Comparison of ENCODE assay signal across 8 mouse cellular contexts in the genomic region with DNA sequence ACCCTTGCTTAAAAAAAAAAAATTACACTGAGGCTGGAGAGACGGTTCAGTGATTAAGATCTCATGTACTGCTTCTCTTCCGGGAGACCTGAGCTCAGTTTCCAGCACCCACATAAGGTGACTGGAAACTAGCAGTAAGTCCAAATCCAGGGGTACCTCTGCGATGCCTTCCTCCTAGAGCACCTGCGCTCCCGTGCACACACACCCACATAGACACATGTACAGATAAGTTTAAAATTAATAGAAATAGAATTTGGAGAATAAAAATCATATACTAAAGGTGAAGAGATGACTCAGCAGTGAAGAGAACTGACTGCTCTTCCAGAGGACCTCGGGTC. TPM values are rescaled to one million over a fixed set of nuclear protein-coding genes. Genes with fewer than 3 reads are reported as not detected.
A peak's percentile ranks its signal among the peaks of the same experiment; 100 is the strongest.
DNase-seq lines count a peak whose midpoint lies in the region; ATAC-seq and TF ChIP-seq lines count a peak whose summit lies in the region.

No protein-coding gene starts in this region.

- TF ChIP-seq CTCF in lung, postnatal 0 days (IDR thresholded peaks at IDR 0.05) = no peak

- no peaks in the 10 kb centered on the region for H3K36me3 ChIP-seq in lung, postnatal 0 days (ENCODE audit: insufficient read depth, low read length)
- H3K36me3 ChIP-seq in limb, embryonic 15.5 days = no peaks in the 10 kb centered on the region
- no peaks in the 10 kb centered on the region for H3K36me3 ChIP-seq in stomach, embryonic 15.5 days

- H3K4me2 ChIP-seq in lung, postnatal 0 days (replicated peaks; ENCODE audit: low read depth, low read length) = peak overlapping the region; percentile 76
- H3K4me2 ChIP-seq in limb, embryonic 15.5 days = peak overlapping the region; percentile 49
- H3K4me2 ChIP-seq in stomach, embryonic 15.5 days = peak overlapping the region; percentile 62

- H3K9ac ChIP-seq in lung, postnatal 0 days (replicated peaks; ENCODE audit: low read depth) = no peak overlapping the region
- H3K9ac ChIP-seq in limb, embryonic 15.5 days = no peak overlapping the region
- peak overlapping the region; percentile 58; the same call in 1 of the 2 replicates for H3K9ac ChIP-seq in stomach, embryonic 15.5 days

- no peaks in the 10 kb centered on the region; the same call in 1 of the 2 replicates for H3K9me3 ChIP-seq in lung, postnatal 0 days (ENCODE audit: low read length)
- no peaks in the 10 kb centered on the region for H3K9me3 ChIP-seq in limb, embryonic 15.5 days
- no peaks in the 10 kb centered on the region for H3K9me3 ChIP-seq in stomach, embryonic 15.5 days

- no peak for ATAC-seq in lung, postnatal 0 days
- no peak for ATAC-seq in limb, embryonic 15.5 days (ENCODE audit: insufficient number of reproducible peaks, low FRiP score, low TSS enrichment, low read depth)
- ATAC-seq in stomach, embryonic 15.5 days (ENCODE audit: insufficient read depth, low FRiP score, low read depth) = no peak

- no peaks in the 10 kb centered on the region for H3K27me3 ChIP-seq in lung, postnatal 0 days (replicated peaks; ENCODE audit: insufficient read depth, low read length)
- H3K27me3 ChIP-seq in limb, embryonic 15.5 days = no peaks in the 10 kb centered on the region
- no peaks in the 10 kb centered on the region for H3K27me3 ChIP-seq in stomach, embryonic 15.5 days (replicated peaks)

- peak overlapping the region; percentile 99 for H3K27ac ChIP-seq in lung, postnatal 0 days (ENCODE audit: low read length)
- H3K27ac ChIP-seq in limb, embryonic 15.5 days = peak overlapping the region; percentile 100
- H3K27ac ChIP-seq in stomach, embryonic 15.5 days = peak overlapping the region; percentile 99

- H3K4me3 ChIP-seq in lung, postnatal 0 days (ENCODE audit: low read depth, low read length) = peak overlapping the region; percentile 88
- H3K4me3 ChIP-seq in limb, embryonic 15.5 days = peak overlapping the region; percentile 92
- peak overlapping the region; percentile 54 for H3K4me3 ChIP-seq in stomach, embryonic 15.5 days (replicated peaks)

- no peak for TF ChIP-seq EP300 in lung, postnatal 0 days (IDR thresholded peaks at IDR 0.05)

- peak; percentile 14 to 61 for DNase-seq in adrenal gland, adult (ENCODE audit: inconsistent age in 2 of 2, low spot score in 1 of 2)
- DNase-seq in adrenal gland, postnatal 4 days (ENCODE audit: low spot score in 2 of 2) = no peak
- no peak for DNase-seq in lung, postnatal 0 days (ENCODE audit: low spot score)
- DNase-seq in lung, postnatal 36 days = no peak
- no peak for DNase-seq in thymus, postnatal 4 days
- DNase-seq in urinary bladder, postnatal 36 days (ENCODE audit: low spot score in 2 of 2) = no peak

- H3K4me1 ChIP-seq in lung, postnatal 0 days (ENCODE audit: insufficient read depth, low read depth, low read length) = peaks cover 7% of the 10 kb centered on the region; the same call in 1 of the 2 replicates
- peaks cover 7% of the 10 kb centered on the region for H3K4me1 ChIP-seq in limb, embryonic 15.5 days
- H3K4me1 ChIP-seq in stomach, embryonic 15.5 days = peaks cover 6% of the 10 kb centered on the region; the same call in 1 of the 2 replicates

- WGBS in lung, postnatal 0 days = 70% methylated on average over 6 of the region's 6 CpGs
- WGBS in limb, embryonic 15.5 days = 75% methylated on average over 6 of the region's 6 CpGs
- 75% methylated on average over 6 of the region's 6 CpGs for WGBS in stomach, embryonic 15.5 days

RNA-seq across cellular contexts. Expression of gene Chd2, which starts 18.2 kb away (rescaled TPM):
- 10 to 100 TPM; 63.5 to 69.1 TPM for total RNA-seq in adrenal gland, postnatal 4 days (2021)
- polyA plus RNA-seq in lung, postnatal 0 days (2015; fragmentation: Nextera tagmentation; extraction: Ambion mirVana) = 38.0 and 39.9 TPM in 2 replicates
- 48.6 and 51.7 TPM in 2 replicates for polyA plus RNA-seq in limb, embryonic 15.5 days (2015; fragmentation: Nextera tagmentation; extraction: Ambion mirVana)
- polyA plus RNA-seq in stomach, embryonic 15.5 days (2015; fragmentation: Nextera tagmentation; extraction: Ambion mirVana) = 43.3 and 48.8 TPM in 2 replicates

Comparison
In these comparisons a context has a peak if more than half of its experiments do, and no peak if none do; other contexts are left out.
1. DNase-seq: peak in adrenal gland, adult (2 of 2); none in adrenal gland, postnatal 4 days (0 of 2), lung, postnatal 0 days (single experiment), lung, postnatal 36 days (single experiment), thymus, postnatal 4 days (single experiment) and urinary bladder, postnatal 36 days (0 of 2).
2. Peak in every context shown above with its lines, with median percentiles within 50 percentile points of each other: H3K27ac ChIP-seq, H3K4me2 ChIP-seq and H3K4me3 ChIP-seq.